Mouse (Mus musculus): ENCODE measurements at regions not wholly inside any gene's neighbourhood (a gene's known extent, or its start where the extent isn't known, plus 50 kb on each side); places are given as distances from the start of the nearest gene placed in this dataset.

DNA sequence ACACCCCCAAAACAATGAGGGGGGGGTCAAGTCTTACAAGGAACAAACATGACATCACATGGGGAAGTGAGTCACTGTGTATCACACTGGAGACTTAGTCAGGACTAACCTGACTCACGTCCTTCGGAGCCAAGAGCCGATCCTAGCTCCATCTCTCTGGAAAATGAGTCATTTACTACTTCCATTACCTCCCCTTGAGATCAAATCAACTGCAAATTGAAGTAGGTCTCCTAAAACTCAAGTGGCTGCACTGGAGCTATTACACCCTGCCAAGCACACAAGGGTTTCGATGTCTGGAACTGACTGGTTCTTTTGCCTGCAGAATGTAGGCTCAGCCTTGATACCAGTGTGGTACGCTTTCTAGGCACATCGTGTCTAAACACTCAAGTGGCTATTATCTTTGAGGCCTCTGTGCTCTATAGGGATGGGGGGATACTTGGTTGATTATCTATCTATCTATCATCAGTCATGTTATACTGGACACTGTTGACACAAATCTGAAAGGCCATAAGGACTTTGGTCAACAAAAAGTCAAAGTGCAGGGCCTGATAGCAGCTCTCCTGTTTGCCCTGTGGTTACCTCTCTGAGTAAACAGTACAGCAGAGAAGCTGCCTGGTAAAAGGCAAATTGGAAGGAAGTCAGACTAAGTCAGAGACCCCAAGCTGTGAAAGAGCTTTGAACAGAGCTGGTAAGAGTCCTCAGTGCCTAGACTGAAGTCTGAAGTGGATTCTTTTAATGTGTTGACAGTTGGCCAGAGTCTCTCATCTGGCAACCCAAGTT lies 167.5 kb upstream of the Jmjd1c start:
- H3K27ac ChIP-seq (replicated peaks; ENCODE audit: low read depth, low read length): no peak overlapping the region; the same call in 1 of the 2 replicates
- H3K4me1 ChIP-seq (ENCODE audit: control insufficient read depth, insufficient read depth, insufficient read length, low read length): no peaks in the 10 kb centered on the region
- no peak overlapping the region for H3K4me3 ChIP-seq (ENCODE audit: insufficient read depth, low read depth, low read length)

DNA sequence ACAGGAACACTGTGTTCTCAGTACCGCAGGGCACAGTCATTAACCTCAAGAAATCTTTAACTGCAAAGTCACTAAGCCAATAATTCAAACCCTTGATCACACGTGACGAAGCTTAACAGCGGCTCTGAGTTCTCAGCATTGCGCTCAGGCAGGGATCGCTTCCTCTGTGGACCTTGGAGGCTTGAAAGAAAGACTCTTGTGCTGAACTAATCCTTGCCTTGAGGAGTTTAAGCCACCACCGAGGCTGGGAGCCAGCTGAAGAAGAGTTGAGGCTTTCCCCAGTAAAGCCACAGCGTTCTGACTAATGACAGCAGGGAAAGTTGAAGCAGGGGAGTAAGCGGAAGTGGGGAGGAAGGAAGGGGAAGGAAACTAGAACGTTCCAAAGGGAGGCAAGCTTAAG lies 165.4 kb upstream of the Jmjd1c start:
- Histone ChIP-seq H3K4me1 (ENCODE audit: control insufficient read depth, insufficient read depth, insufficient read length, low read length) (no peaks in the 10 kb centered on the region), H3K27ac (replicated peaks; ENCODE audit: low read depth, low read length) (peak overlapping the region; percentile 67), H3K4me3 (ENCODE audit: insufficient read depth, low read depth, low read length) (no peak overlapping the region)

DNA sequence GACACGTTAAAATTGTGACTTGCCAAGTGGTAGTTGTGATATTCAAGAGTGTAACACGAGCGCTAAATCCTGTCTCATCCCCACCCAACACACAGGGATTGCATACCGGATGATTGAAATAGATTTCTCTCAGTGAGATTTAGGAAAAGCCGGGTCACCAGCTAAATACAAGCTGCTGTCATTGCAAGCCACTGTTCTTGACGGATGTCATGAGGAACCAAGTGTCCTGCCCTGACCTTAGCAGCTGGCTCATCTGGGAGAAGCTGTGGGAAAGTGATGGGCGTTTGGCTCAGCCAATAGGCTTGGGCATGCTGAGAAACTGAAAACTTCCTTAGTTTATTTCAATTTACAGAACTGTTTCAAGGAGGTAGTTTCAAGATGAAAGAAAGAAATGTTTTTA lies 164.4 kb upstream of the Jmjd1c start:
- no peak overlapping the region for H3K4me3 ChIP-seq (ENCODE audit: insufficient read depth, low read depth, low read length)
- H3K27ac ChIP-seq (replicated peaks; ENCODE audit: low read depth, low read length): peak overlapping the region; percentile 75; the same call in 1 of the 2 replicates
- no peaks in the 10 kb centered on the region for H3K4me1 ChIP-seq (ENCODE audit: control insufficient read depth, insufficient read depth, insufficient read length, low read length)

DNA sequence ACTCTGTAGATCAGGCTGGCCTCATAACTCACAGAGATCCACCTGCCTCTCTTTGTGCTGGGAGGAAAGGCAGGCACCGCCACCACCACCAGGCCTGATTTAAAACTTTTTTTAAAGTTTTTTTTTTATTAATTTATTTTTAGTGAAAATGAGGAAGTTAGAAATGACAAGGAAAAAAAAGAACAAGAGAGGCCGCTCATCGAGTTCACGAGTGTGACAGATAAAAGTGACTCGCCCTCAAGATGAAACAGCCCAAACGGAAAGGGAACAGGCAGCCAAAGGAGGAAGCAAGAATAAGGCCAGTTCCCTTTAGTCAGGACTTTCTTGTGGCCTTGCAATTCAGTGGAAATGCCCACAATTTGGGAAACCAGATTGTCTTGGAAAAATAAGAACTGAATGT lies 163.4 kb upstream of the Jmjd1c start:
- Histone ChIP-seq H3K4me3 (ENCODE audit: insufficient read depth, low read depth, low read length) (no peak overlapping the region), H3K4me1 (ENCODE audit: control insufficient read depth, insufficient read depth, insufficient read length, low read length) (no peaks in the 10 kb centered on the region; the same call in 1 of the 2 replicates), H3K27ac (replicated peaks; ENCODE audit: low read depth, low read length) (no peak overlapping the region)

DNA sequence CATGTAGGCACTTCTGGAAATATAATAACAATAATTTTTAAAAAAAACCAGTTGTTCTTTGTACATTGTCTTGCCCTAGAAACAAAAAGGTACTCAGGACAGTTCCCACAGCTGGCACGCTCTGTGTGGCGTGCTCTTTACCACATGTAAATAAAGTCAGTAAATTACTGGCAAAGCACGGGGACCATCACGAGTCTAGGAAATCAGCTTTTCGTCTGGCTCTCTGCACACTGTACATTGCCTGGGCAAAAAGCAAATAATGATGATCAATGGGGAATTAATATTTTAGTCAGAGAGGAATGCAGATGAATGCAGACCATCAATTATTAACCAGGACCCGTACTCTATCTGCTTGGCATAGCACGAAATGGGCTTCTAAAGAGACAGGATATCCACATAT lies 162.2 kb upstream of the Jmjd1c start:
- peaks cover 2% of the 10 kb centered on the region for H3K4me1 ChIP-seq (ENCODE audit: control insufficient read depth, insufficient read depth, insufficient read length, low read length)
- no peak overlapping the region for H3K4me3 ChIP-seq (ENCODE audit: insufficient read depth, low read depth, low read length)
- H3K27ac ChIP-seq (replicated peaks; ENCODE audit: low read depth, low read length): no peak overlapping the region

DNA sequence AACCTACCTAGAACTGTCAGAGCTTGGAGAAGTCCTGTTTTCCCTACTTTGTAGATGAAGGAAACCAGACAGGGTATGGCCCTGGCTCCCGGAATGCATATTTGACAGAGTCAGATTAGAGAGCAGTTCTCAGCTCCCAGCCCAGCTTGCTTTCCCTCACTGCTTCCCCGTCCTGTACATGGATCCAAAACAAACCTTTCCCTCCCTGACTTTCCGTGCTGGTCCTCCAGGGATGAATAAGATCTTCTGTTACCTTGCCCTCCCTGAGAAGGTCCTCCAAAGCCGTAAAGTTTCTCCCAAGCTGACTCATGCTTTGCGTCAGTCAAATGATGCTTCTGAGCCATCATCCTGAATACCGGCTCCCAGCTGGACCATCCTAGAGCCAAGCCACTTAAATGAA lies 160.2 kb upstream of the Jmjd1c start:
- H3K4me1 ChIP-seq (ENCODE audit: control insufficient read depth, insufficient read depth, insufficient read length, low read length): peaks cover 2% of the 10 kb centered on the region
- no peak overlapping the region for H3K27ac ChIP-seq (replicated peaks; ENCODE audit: low read depth, low read length)
- no peak overlapping the region for H3K4me3 ChIP-seq (ENCODE audit: insufficient read depth, low read depth, low read length)

DNA sequence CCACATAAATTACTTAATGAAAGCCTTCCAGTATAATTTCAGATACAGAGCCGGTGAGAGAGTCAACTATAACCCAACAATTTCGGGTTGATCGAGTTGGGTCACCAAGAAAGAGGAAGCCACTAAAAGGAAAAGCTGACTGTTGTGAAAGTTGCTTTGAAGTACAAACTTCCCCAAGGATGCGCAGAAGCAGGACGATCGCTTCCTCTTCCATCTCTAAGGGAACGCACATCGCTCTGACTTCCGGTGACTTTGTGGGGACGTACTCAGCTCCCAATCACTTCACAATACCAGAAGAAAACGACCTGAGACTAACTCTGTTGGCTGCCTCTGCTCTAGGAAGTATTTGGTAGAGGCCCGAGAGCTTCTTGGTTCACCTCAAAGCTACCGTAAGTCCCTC lies 158.8 kb upstream of the Jmjd1c start:
- Histone ChIP-seq H3K4me3 (ENCODE audit: insufficient read depth, low read depth, low read length) (no peak overlapping the region), H3K4me1 (ENCODE audit: control insufficient read depth, insufficient read depth, insufficient read length, low read length) (peaks cover 2% of the 10 kb centered on the region), H3K27ac (replicated peaks; ENCODE audit: low read depth, low read length) (peak overlapping the region; percentile 75)

DNA sequence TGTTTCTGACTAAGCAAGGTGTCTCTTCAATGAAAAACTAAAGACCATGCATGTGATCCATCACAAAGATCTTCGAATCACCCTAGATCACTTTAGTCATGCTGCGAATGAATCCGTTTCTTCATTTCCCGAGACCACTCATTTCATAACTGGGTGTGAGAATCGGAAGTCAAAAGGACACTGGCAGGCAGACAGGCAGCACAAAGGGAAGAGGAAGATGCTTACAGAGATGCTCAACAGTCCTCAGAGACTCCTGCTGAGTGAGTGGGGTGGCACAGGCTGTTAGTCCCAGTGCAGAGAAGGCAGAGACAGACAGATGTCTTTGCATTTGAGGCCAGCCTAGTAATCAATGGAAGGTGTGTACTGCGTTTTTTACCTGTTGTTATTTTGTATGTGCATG lies 155.6 kb upstream of the Jmjd1c start:
- Histone ChIP-seq H3K4me3 (ENCODE audit: insufficient read depth, low read depth, low read length) (no peak overlapping the region), H3K4me1 (ENCODE audit: control insufficient read depth, insufficient read depth, insufficient read length, low read length) (peaks cover 6% of the 10 kb centered on the region)

DNA sequence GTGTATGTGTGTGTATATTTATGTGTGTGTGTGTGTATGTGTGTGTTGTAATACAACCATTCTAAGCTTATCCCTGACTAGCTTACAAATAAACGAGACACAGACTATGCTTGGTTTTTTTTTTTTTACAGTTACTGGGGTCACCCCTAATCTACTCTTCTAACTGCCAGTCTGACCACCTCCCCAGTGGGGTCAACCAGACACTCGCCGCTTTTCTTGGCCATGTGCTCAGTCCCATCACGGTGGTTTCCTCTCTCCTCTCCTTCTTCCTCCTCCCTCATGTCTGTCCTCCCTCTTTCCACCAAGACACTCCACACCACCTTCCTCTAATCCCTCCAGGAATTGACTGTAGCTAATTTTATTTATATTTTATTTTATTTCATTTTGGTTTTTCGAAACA lies 155.0 kb upstream of the Jmjd1c start:
- Histone ChIP-seq H3K27ac (replicated peaks; ENCODE audit: low read depth, low read length) (no peak overlapping the region), H3K4me3 (ENCODE audit: insufficient read depth, low read depth, low read length) (no peak overlapping the region), H3K4me1 (ENCODE audit: control insufficient read depth, insufficient read depth, insufficient read length, low read length) (peaks cover 6% of the 10 kb centered on the region)

More for the DNA sequence above, 155.6 kb upstream of the Jmjd1c start:
- H3K27ac ChIP-seq (replicated peaks; ENCODE audit: low read depth, low read length): no peak overlapping the region

DNA sequence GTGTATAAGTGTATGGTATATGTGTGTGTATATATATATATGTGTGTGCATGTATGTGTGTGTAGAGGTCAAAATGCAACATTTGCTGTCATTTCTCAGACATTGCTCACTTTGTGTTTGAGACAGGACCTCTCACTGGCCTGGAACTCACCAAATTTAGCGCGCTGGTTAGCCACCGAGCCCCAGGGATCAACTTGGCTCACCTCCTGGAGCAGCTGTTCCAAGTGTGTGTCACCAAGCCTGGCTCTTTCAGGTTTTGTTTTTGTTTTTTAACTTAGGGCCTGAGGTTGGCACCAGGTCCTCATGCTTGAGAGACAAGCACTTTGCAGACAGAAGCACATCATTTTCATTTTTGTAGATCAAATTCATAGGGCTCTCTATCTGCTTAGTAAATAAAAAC lies 154.0 kb upstream of the Jmjd1c start:
- Histone ChIP-seq H3K4me3 (ENCODE audit: insufficient read depth, low read depth, low read length) (no peak overlapping the region), H3K4me1 (ENCODE audit: control insufficient read depth, insufficient read depth, insufficient read length, low read length) (peaks cover 6% of the 10 kb centered on the region), H3K27ac (replicated peaks; ENCODE audit: low read depth, low read length) (no peak overlapping the region)

DNA sequence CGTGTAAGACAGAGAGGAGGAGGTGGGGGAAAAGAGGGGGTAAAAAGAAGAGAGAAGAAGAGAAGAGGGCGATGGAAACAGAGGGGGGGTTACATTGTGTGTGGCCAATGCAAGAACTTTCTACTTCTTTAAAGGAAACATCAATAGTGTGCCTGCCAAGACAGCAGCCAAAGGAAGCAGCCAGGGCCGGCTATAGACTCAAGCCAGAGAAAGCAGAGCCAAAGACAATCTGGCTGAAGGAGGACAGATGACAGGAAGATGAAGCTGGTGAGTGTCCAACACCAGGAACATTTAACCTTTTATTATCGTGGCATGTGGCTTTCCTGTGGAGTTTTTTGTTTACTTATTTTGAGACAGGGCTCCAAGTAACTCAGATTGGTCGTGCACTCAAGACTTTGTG lies 152.1 kb upstream of the Jmjd1c start:
- Histone ChIP-seq H3K4me1 (ENCODE audit: control insufficient read depth, insufficient read depth, insufficient read length, low read length) (peaks cover 4% of the 10 kb centered on the region; the same call in 1 of the 2 replicates), H3K4me3 (ENCODE audit: insufficient read depth, low read depth, low read length) (no peak overlapping the region), H3K27ac (replicated peaks; ENCODE audit: low read depth, low read length) (no peak overlapping the region)

DNA sequence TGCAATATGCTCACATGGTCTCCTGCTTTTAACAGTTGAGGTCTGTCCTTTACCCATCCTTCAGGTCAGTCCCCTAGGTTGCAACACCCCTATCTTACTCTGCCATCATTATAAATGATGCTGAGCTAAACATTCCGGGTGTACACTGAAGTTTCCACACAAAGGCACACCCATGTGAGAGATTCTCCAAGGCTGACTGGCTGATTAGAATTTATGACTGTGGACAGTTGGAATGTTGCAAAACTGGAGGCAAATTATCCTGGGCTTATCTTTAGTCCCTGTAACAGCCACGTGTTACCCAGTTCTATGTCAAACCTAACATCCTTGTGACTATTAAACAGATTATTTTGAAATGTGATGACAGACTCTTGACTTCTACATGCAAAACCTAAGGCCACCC lies 149.8 kb upstream of the Jmjd1c start:
- Histone ChIP-seq H3K27ac (replicated peaks; ENCODE audit: low read depth, low read length) (no peak overlapping the region), H3K4me3 (ENCODE audit: insufficient read depth, low read depth, low read length) (no peak overlapping the region), H3K4me1 (ENCODE audit: control insufficient read depth, insufficient read depth, insufficient read length, low read length) (peaks cover 4% of the 10 kb centered on the region; the same call in 1 of the 2 replicates)

DNA sequence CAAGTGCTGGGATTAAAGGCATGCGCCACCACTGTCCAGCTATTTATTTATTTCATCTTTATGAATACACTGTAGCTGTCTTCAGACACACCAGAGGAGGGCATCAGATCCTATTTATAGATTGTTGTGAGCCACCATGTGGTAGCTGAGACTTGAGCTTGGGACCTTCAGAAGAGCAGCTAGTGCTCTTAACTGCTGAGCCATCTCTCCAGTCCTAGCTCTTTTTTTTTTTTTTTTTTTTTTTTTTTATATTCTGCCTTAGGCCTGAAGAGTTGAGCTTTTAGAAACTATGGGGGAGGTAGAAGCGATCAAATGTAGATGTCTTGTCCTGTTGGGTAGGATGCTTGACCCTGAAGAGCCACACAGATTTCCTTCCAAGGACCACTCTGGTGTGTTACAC lies 147.6 kb upstream of the Jmjd1c start:
- no peak overlapping the region for H3K4me3 ChIP-seq (ENCODE audit: insufficient read depth, low read depth, low read length)
- no peak overlapping the region for H3K27ac ChIP-seq (replicated peaks; ENCODE audit: low read depth, low read length)

DNA sequence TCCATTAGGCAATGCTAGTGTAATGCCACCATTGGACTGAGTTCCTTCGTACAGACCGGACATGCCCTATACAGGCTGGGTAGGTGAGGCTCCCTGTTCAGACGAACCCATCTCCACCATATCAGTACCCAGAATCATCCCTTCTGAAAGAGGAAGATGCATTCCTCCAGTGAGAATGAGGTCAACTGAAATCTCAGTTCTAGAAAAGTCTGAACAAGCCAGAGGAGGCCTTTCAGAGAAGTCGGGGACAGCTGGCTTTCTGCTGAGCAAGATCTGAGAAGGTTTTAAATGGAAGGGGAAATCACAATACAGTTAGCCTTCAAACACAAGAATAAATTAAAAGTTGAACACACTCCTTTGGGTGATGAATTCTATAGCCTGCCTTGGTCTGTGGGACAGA lies 145.5 kb upstream of the Jmjd1c start:
- Histone ChIP-seq H3K4me3 (ENCODE audit: insufficient read depth, low read depth, low read length) (no peak overlapping the region), H3K4me1 (ENCODE audit: control insufficient read depth, insufficient read depth, insufficient read length, low read length) (peaks cover 11% of the 10 kb centered on the region; the same call in 1 of the 2 replicates), H3K27ac (replicated peaks; ENCODE audit: low read depth, low read length) (no peak overlapping the region)

More for the DNA sequence above, 147.6 kb upstream of the Jmjd1c start:
- H3K4me1 ChIP-seq (ENCODE audit: control insufficient read depth, insufficient read depth, insufficient read length, low read length): peaks cover 4% of the 10 kb centered on the region; the same call in 1 of the 2 replicates

DNA sequence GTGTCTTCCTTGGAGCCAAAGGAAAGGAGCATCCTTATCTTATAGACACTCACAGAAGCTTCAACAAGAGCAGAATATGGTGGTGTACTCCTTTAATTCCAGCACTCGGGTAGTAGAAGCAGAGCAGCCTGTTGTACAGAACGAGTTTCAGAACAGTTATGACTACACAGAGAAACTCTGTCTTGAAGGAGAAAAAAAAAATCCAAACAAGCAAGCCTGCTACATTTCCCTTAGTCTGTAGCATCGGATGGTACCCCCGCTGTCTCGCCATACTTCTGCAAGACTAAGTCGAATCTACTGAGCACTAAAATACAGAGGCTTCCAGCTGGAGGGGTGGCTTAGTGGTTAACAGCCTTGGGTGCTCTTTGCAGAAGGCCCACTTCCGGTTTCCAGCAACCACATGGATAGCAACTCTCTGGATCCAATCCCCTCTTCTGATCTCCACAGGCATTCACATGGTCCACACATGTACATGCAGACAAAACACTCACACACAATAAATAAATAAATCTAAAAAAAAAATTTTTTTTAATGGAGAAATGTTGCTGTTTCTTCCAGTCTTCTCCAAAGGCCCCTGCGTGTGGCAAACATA lies 144.6 kb upstream of the Jmjd1c start:
- Histone ChIP-seq H3K4me3 (ENCODE audit: insufficient read depth, low read depth, low read length) (no peak overlapping the region), H3K27ac (replicated peaks; ENCODE audit: low read depth, low read length) (no peak overlapping the region), H3K4me1 (ENCODE audit: control insufficient read depth, insufficient read depth, insufficient read length, low read length) (peaks cover 11% of the 10 kb centered on the region; the same call in 1 of the 2 replicates)

DNA sequence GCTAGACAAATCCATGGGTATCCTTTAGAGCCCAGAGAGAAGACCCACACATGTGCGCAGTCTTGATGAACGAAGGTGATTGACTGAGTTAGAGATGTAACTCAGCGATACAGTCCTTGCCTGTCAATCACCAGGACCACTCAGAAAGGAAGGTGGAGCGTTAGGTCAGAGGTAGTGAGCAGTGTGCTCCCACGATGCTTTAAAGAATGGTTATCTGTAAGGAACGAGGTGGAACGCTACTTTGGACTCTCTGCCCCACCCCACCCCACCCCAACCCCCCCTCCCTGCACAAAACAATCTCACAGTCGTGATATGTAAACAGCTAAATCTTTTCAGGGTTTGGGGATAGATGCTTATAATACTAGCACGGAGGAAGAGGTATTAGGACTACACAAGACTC lies 144.0 kb upstream of the Jmjd1c start:
- H3K4me1 ChIP-seq (ENCODE audit: control insufficient read depth, insufficient read depth, insufficient read length, low read length): peaks cover 11% of the 10 kb centered on the region; the same call in 1 of the 2 replicates
- H3K4me3 ChIP-seq (ENCODE audit: insufficient read depth, low read depth, low read length): no peak overlapping the region
- no peak overlapping the region for H3K27ac ChIP-seq (replicated peaks; ENCODE audit: low read depth, low read length)
